Mouse (Mus musculus) cerebellum, adult 2 months (tissue): ENCODE measurements around the gene Ptpn22. TPM values are rescaled to one million over a fixed set of nuclear protein-coding genes. Genes with fewer than 3 reads are reported as not detected.

Experiments
- DNase-seq, 2 experiments: peaks; one replicate each; pipeline ENCODE4 v3.0.0; 2021
- H3K27ac ChIP-seq: fragments of 200-500 bp; 2 replicates; pipeline ENCODE4 v1.5.1; 2012; ENCODE audit warnings: low read length, control low read depth, inconsistent platforms; ENCODE audit not compliant: insufficient read depth
- H3K27me3 ChIP-seq: fragments of 200-500 bp; 2 replicates; pipeline ENCODE4 v1.6.1; 2012; ENCODE audit warnings: inconsistent platforms, mild to moderate bottlenecking, low read length, moderate library complexity; ENCODE audit not compliant: control insufficient read depth, insufficient read depth
- H3K4me1 ChIP-seq: fragments of 200-500 bp; 2 replicates; pipeline ENCODE4 v1.6.1; 2011; ENCODE audit warnings: low read length; ENCODE audit not compliant: control insufficient read depth, insufficient read depth
- H3K4me3 ChIP-seq: fragments of 200-500 bp; replicated peaks from 2 replicates; pipeline ENCODE3; 2011; ENCODE audit warnings: mild to moderate bottlenecking, low read depth, low read length, control low read depth; ENCODE audit not compliant: insufficient read depth
- CTCF ChIP-seq: fragments of 200-500 bp; IDR thresholded peaks from 2 replicates; pipeline ENCODE4 v1.5.1; 2011; ENCODE audit warnings: low read depth, mild to moderate bottlenecking, control low read depth, low read length, moderate library complexity, borderline replicate concordance; ENCODE audit not compliant: insufficient read depth
- POLR2A ChIP-seq: fragments of 200-500 bp; IDR thresholded peaks from 2 replicates; pipeline ENCODE4 v1.6.1; 2011; ENCODE audit warnings: low read length, control low read depth, borderline replicate concordance; ENCODE audit not compliant: insufficient read depth
- WGBS: fragments of 180-500 bp; shearing (Covaris S2); methylation state at CpG from one replicate; pipeline ENCODE4 v1.1.7; 2018; 5-methylcytosine and 5-hydroxymethylcytosine counted together
- polyA plus RNA-seq: library from polyadenylated mRNA; depleted of rRNA; stranded (reverse); fragments of >200 nt; gene quantifications from 2 replicates; pipeline ENCODE4 v1.2.3, GENCODE M21; 2012

Ptpn22 gene
- polyA plus RNA-seq, 1 experiment: 34.7 TPM

GRCm38 (mm10) chr3:103893374-103893773, 33.8 kb downstream of the Ptpn22 start:
- 86% methylated on average over 3 of the region's 3 CpGs for WGBS
- TF ChIP-seq CTCF (no peak), POLR2A (no peak)

GRCm38 (mm10) chr3:103904705-103905104, 45.1 kb downstream of the Ptpn22 start:
- TF ChIP-seq CTCF (peak; percentile 69), POLR2A (no peak)
- WGBS: 14% methylated on average over 1 of the region's 1 CpGs
- Histone ChIP-seq H3K4me1 (peaks cover 8% of the 10 kb centered on the region), H3K27ac (no peak overlapping the region), H3K4me3 (no peak overlapping the region), H3K27me3 (no peaks in the 10 kb centered on the region)
- DNase-seq: peak; percentile 77 to 85

More at GRCm38 (mm10) chr3:103893374-103893773, 33.8 kb downstream of the Ptpn22 start:
- no peak overlapping the region for H3K4me3 ChIP-seq
- H3K27ac ChIP-seq: no peak overlapping the region
- H3K4me1 ChIP-seq: no peaks in the 10 kb centered on the region
- no peaks in the 10 kb centered on the region for H3K27me3 ChIP-seq
- DNase-seq: no peak

GRCm38 (mm10) chr3:103907335-103908030, 47.9 kb downstream of the Ptpn22 start:
- 83% methylated on average over 5 of the region's 5 CpGs for WGBS
- Histone ChIP-seq H3K4me3 (no peak overlapping the region), H3K4me1 (peaks cover 4% of the 10 kb centered on the region; the same call in 1 of the 2 replicates), H3K27ac (no peak overlapping the region), H3K27me3 (no peaks in the 10 kb centered on the region)
- TF ChIP-seq CTCF (no peak), POLR2A (no peak)
- DNase-seq: no peak

GRCm38 (mm10) chr3:103908781-103909180, 49.2 kb downstream of the Ptpn22 start:
- Histone ChIP-seq H3K27ac (no peak overlapping the region), H3K27me3 (no peaks in the 10 kb centered on the region), H3K4me3 (no peak overlapping the region), H3K4me1 (peaks cover 4% of the 10 kb centered on the region; the same call in 1 of the 2 replicates)
- TF ChIP-seq CTCF: no peak
- TF ChIP-seq POLR2A: no peak
- 68% methylated on average over 2 of the region's 2 CpGs for WGBS
- DNase-seq: no peak

GRCm38 (mm10) chr3:103913451-103913961, 53.9 kb downstream of the Ptpn22 start:
- no peak for DNase-seq
- peak overlapping the region; percentile 69 for H3K4me3 ChIP-seq
- H3K27ac ChIP-seq: no peak overlapping the region
- no peaks in the 10 kb centered on the region for H3K4me1 ChIP-seq
- no peaks in the 10 kb centered on the region for H3K27me3 ChIP-seq
- TF ChIP-seq POLR2A: no peak
- WGBS: 3% methylated on average over 11 of the region's 11 CpGs

GRCm38 (mm10) chr3:103914010-103914669, 54.5 kb downstream of the Ptpn22 start, which contains the start of gene Rsbn1:
Gene Rsbn1 (plus strand): TSS chr3:103914120.
- WGBS: under 1% methylated on average over 52 of the region's 55 CpGs
- TF ChIP-seq POLR2A (peak; percentile 65), CTCF (no peak; the same call in 1 of the 2 replicates)
- peak; percentile 96 to 99 for DNase-seq
- no peaks in the 10 kb centered on the region for H3K4me1 ChIP-seq
- peak within 1 kb of the TSS; percentile 37 for H3K27ac ChIP-seq
- no peaks in the 10 kb centered on the region for H3K27me3 ChIP-seq
- H3K4me3 ChIP-seq: peak within 1 kb of the TSS; percentile 69

GRCm38 (mm10) chr3:103914732-103915508, 55.3 kb downstream of the Ptpn22 start:
- WGBS: under 1% methylated on average over 59 of the region's 60 CpGs
- no peak for DNase-seq
- Histone ChIP-seq H3K4me1 (no peaks in the 10 kb centered on the region), H3K4me3 (peak overlapping the region; percentile 69), H3K27ac (peak overlapping the region; percentile 37), H3K27me3 (no peaks in the 10 kb centered on the region)
- TF ChIP-seq CTCF (no peak), POLR2A (no peak)

GRCm38 (mm10) chr3:103915509-103915896, 55.9 kb downstream of the Ptpn22 start:
- no peaks in the 10 kb centered on the region for H3K27me3 ChIP-seq
- H3K4me3 ChIP-seq: peak overlapping the region; percentile 69
- DNase-seq: no peak
- 0 out of 2 replicates have a peak overlapping the region, but pooled peaks have one; percentile 37 for H3K27ac ChIP-seq
- 1% methylated on average over 7 of the region's 7 CpGs for WGBS
- TF ChIP-seq POLR2A (no peak), CTCF (no peak)
- H3K4me1 ChIP-seq: no peaks in the 10 kb centered on the region
